Mouse (Mus musculus) limb, embryonic 10.5 days (tissue): ENCODE results near the gene Ptpn11. TPM values are rescaled to one million over a fixed set of nuclear protein-coding genes. Genes with fewer than 3 reads are reported as not detected.
A peak's percentile ranks its signal among the peaks of the same experiment; 100 is the strongest.
"Not testable (repeated sequence)": the region's sequence is repeated elsewhere in the genome, so short reads cannot be mapped to it uniquely, and the experiment has no call there.

Experiments used
- DNase-seq: peaks from one replicate; pipeline ENCODE4 v3.0.0-alpha.2; 2017; ENCODE audit warnings: low spot score
- H3K27ac ChIP-seq: fragments of 300-500 bp; sonication (generic); 2 replicates; pipeline ENCODE4 v1.5.1; 2016; ENCODE audit warnings: mild to moderate bottlenecking
- H3K27me3 ChIP-seq: fragments of 300-500 bp; sonication (generic); 2 replicates; pipeline ENCODE4 v1.6.1; 2016; ENCODE audit warnings: low read depth, mild to moderate bottlenecking; ENCODE audit not compliant: poor library complexity, severe bottlenecking
- H3K36me3 ChIP-seq: fragments of 300-500 bp; sonication (generic); 2 replicates; pipeline ENCODE4 v1.6.1; 2016; ENCODE audit warnings: mild to moderate bottlenecking, moderate library complexity
- H3K4me1 ChIP-seq: fragments of 300-500 bp; sonication (generic); 2 replicates; pipeline ENCODE4 v1.6.1; 2016
- H3K4me3 ChIP-seq: fragments of 300-500 bp; sonication (generic); 2 replicates; pipeline ENCODE4 v1.5.1; 2016; ENCODE audit warnings: mild to moderate bottlenecking, moderate library complexity
- H3K9me3 ChIP-seq: fragments of 300-500 bp; sonication (generic); replicated peaks from 2 replicates; pipeline ENCODE4 v1.6.1; 2016; ENCODE audit warnings: mild to moderate bottlenecking
- WGBS: fragments of 180-500 bp; shearing (Covaris S2); methylation state at CpG from one replicate; pipeline ENCODE4 v1.1.7; 2016; 5-methylcytosine and 5-hydroxymethylcytosine counted together
- polyA plus RNA-seq: library from polyadenylated mRNA; unstranded; fragments of >200 nt; fragmentation: Nextera tagmentation; extraction: Ambion mirVana; gene quantifications from 2 replicates; pipeline ENCODE4 v1.2.1, GENCODE M21; 2016

The Ptpn11 gene
- polyA plus RNA-seq, 1 experiment from 2014 or later = 24.9 TPM

DNA sequence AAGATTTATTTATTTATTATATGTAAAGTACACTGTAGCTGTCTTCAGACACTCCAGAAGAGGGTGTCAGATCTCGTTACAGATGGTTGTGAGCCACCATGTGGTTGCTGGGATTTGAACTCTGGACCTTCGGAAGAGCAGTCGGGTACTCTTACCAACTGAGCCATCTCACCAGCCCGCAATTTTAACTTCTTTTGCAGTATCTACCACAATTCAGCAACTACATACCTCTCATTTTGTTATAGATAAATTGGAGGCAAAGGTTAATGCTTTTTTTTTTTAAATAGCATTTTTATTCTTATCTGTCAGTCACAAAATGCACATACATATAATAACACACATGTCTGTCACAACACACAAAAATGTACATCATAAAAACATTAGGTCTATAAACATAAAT lies 32.8 kb upstream of the Ptpn11 start:
- peaks cover 17% of the 10 kb centered on the region for H3K4me1 ChIP-seq
- 96% methylated on average over 4 of the region's 4 CpGs for WGBS
- not testable (repeated sequence) for H3K9me3 ChIP-seq, H3K4me3 ChIP-seq, H3K36me3 ChIP-seq, DNase-seq, H3K27ac ChIP-seq, H3K27me3 ChIP-seq

- Histone ChIP-seq H3K36me3 (no peaks in the 10 kb centered on the region), H3K27ac (peak overlapping the region; percentile 91; the same call in 1 of the 2 replicates), H3K27me3 (no peaks in the 10 kb centered on the region), H3K4me1 (peaks cover 17% of the 10 kb centered on the region), H3K4me3 (peak overlapping the region; percentile 98), H3K9me3 (no peaks in the 10 kb centered on the region)
- WGBS = 28% methylated on average over 23 of the region's 23 CpGs
- no peak for DNase-seq
Measured at GRCm38 (mm10) chr5:121221328-121221850, 30.2 kb upstream of the Ptpn11 start.

DNA sequence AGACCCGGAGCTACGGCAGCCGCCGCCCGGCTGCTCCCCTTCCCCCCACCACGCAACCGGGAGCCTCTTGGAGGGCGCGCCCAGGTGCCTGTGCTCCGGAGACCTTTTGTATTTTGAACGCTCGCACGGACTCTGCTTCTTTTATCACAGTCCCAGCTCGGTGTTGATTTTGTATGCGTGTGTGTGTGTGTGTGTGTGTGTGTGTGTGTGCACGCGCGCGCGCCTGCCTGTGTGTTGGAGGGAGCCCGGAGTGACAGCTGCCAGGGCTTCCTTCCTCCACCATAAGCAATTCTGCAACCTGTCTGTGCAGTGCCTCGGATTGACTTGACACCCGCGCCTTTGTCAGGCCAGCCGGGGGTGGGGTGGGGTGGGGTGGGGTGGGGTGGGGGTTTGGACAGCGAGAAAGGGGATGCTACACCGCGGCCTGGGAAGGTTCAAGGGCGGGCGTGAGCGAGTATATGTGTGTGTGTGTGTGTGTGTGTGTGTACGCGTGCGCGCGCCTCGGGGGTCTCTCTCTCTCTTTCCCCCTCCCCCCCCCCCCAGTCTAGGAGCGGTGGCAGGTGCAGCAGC lies 29.6 kb upstream of the Ptpn11 start:
- H3K4me3 ChIP-seq = peak overlapping the region; percentile 98
- H3K27me3 ChIP-seq = no peaks in the 10 kb centered on the region
- H3K4me1 ChIP-seq = peaks cover 17% of the 10 kb centered on the region
- H3K36me3 ChIP-seq = no peaks in the 10 kb centered on the region
- 0% methylated on average over 29 of the region's 38 CpGs for WGBS
- DNase-seq = peak; percentile 61
- H3K27ac ChIP-seq = peak overlapping the region; percentile 91
- H3K9me3 ChIP-seq = no peaks in the 10 kb centered on the region

DNA sequence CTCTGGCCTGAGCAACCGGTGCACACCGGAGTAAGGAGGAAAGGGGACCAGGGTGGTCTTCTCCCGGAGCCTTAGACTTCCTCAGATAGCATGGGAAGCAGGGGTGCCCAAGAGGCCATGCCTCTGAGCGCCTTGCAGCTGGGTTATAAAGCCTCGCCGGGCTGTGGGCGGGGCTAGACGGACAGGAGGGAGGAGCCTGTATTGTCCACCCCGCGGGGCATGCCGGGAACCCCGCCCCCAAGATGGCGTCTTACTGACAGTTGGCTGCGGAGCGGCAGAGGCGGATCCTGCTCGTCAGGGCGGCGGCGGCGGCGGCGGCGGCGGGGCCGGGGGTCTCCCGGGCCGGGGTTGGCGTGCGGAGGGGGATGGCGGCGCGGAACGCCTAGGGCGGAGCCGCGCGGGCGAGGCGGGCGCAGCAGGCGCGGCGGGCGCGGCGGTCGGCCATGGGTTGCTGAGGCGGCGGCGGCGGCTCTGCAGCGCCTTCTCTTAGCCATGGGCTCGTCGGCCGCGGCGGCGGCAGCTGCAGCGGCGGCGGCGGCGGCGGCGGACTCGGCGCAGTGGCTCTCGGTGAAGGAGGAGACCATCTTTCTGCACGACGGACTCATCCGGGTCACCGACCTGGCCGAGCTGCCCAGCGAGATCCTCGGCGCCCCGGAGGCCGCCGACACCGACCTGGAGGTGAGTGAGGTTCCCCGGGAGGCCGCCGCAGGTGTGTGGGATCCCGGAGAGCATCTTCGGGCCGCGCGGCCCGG lies 29.0 kb upstream of the Ptpn11 start, which contains the start of gene Hectd4:
TSS of gene Hectd4 (plus strand) at position 240 of the 752 bp plus-strand sequence.
- Histone ChIP-seq H3K9me3 (no peaks in the 10 kb centered on the region), H3K36me3 (no peaks in the 10 kb centered on the region), H3K27ac (peak within 1 kb of the TSS; percentile 91), H3K4me1 (peaks cover 17% of the 10 kb centered on the region), H3K4me3 (peak within 1 kb of the TSS; percentile 98), H3K27me3 (no peaks in the 10 kb centered on the region)
- peak; percentile 99 for DNase-seq
- 4% methylated on average over 88 of the region's 90 CpGs for WGBS

GRCm38 (mm10) chr5:121219190-121219589 lies 28.0 kb upstream of the Ptpn11 start:
- no peak overlapping the region for H3K4me3 ChIP-seq
- no peaks in the 10 kb centered on the region for H3K9me3 ChIP-seq
- H3K27ac ChIP-seq = no peak overlapping the region
- peaks cover 17% of the 10 kb centered on the region for H3K4me1 ChIP-seq
- no peak for DNase-seq
- 86% methylated on average over 1 of the region's 1 CpGs for WGBS
- H3K36me3 ChIP-seq = no peaks in the 10 kb centered on the region
- no peaks in the 10 kb centered on the region for H3K27me3 ChIP-seq

DNA sequence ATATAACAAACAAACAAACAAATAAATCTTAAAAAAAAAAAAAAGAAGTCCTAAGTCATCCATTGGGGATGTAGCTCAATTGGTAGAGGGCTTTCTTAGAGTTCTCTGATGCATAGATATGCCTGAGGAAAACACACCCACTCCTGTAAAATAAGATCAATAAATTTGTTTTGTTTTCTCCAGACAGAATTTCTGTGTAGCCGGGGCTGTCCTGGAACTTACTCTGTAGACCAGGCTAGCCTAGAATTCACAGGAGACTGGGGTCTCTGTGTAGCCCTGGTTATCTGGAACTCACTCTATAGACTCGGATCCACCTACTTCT lies 26.1 kb upstream of the Ptpn11 start:
- H3K4me3 ChIP-seq = no peak overlapping the region
- WGBS = 95% methylated on average over 2 of the region's 2 CpGs

GRCm38 (mm10) chr5:121216584-121217312 lies 25.6 kb upstream of the Ptpn11 start:
- peaks cover 17% of the 10 kb centered on the region for H3K4me1 ChIP-seq
- H3K4me3 ChIP-seq, H3K9me3 ChIP-seq, DNase-seq, H3K27me3 ChIP-seq, H3K27ac ChIP-seq: not testable (repeated sequence)
- H3K36me3 ChIP-seq = peaks cover 20% of the 10 kb centered on the region
- WGBS = 88% methylated on average over 9 of the region's 9 CpGs

More for the DNA sequence above, 26.1 kb upstream of the Ptpn11 start:
- no peak for DNase-seq
- H3K4me1 ChIP-seq = peaks cover 17% of the 10 kb centered on the region
- H3K27ac ChIP-seq = no peak overlapping the region
- peaks cover 14% of the 10 kb centered on the region for H3K36me3 ChIP-seq
- no peaks in the 10 kb centered on the region for H3K9me3 ChIP-seq
- H3K27me3 ChIP-seq = no peaks in the 10 kb centered on the region

GRCm38 (mm10) chr5:121216126-121216446 lies 24.9 kb upstream of the Ptpn11 start:
- peaks cover 10% of the 10 kb centered on the region for H3K4me1 ChIP-seq
- H3K36me3 ChIP-seq = peaks cover 26% of the 10 kb centered on the region
- no peak overlapping the region for H3K4me3 ChIP-seq
- H3K9me3 ChIP-seq = no peaks in the 10 kb centered on the region
- no peak for DNase-seq
- no peak overlapping the region for H3K27ac ChIP-seq
- H3K27me3 ChIP-seq = no peaks in the 10 kb centered on the region
- WGBS = 84% methylated on average over 12 of the region's 12 CpGs

DNA sequence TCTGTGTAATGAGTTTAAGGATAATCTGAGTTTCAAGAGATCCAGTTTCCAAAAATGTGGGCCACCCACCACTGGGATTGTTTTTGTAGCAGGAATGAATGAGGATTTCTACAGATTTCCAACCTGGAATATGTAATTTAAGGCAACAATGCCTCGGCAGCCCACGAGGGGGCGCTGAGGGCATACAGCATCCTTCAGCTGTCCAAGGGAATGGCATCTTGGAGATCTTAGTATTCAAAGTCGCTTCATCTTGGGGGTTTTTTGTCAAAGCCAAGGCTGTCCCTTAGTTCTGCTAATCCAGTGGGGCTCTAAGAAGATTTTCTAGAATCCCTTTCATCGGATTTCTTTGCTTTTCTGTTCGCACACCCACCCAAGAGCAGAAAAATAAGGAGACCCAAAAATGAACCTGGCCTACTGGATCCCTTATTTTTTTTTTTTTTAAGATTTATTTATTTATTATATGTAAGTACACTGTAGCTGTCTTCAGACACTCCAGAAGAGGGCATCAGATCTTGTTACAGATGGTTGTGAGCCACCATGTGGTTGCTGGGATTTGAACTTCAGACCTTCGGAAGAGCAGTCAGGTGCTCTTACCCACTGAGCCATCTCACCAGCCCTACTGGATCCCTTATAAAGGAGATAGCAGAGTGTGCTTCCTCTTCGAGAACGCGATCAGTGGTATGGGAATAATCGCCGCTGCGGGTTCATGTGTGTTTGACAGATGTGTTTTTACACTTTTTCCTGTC lies 24.4 kb upstream of the Ptpn11 start:
- WGBS = 53% methylated on average over 13 of the region's 13 CpGs
- no peaks in the 10 kb centered on the region for H3K9me3 ChIP-seq
- H3K27me3 ChIP-seq = no peaks in the 10 kb centered on the region
- peaks cover 31% of the 10 kb centered on the region for H3K36me3 ChIP-seq
- 0 out of 2 replicates have a peak, but pooled peaks cover 5% of the 10 kb centered on the region for H3K4me1 ChIP-seq
- peak; percentile 85 for DNase-seq
- H3K27ac ChIP-seq = no peak overlapping the region
- H3K4me3 ChIP-seq = no peak overlapping the region

DNA sequence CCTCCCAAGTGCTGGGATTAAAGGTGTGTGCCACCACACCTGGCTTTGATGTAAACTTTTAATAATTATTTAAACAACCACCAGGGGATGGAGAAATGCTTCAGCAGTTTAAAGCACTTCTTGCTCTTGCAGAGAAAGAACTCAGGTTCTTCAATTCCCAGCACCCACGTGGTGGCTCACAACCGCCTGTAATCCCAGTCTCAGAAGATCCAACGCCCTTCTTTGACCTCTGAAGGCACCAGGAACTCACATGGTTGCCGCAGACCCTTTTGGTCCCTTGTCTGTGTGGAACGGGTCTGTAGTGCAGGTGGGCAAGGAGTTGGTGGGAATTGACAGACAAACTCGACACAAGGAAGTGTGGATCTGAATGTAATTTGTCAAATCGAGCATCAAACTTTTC lies 23.5 kb upstream of the Ptpn11 start:
- peaks cover 40% of the 10 kb centered on the region for H3K36me3 ChIP-seq
- WGBS = 60% methylated on average over 7 of the region's 7 CpGs
- DNase-seq = no peak

GRCm38 (mm10) chr5:121212108-121212507 lies 20.9 kb upstream of the Ptpn11 start:
- H3K4me1 ChIP-seq = peaks cover 7% of the 10 kb centered on the region; the same call in 1 of the 2 replicates
- WGBS = 90% methylated on average over 6 of the region's 6 CpGs
- no peak overlapping the region for H3K27ac ChIP-seq
- H3K27me3 ChIP-seq = no peaks in the 10 kb centered on the region
- peaks cover 66% of the 10 kb centered on the region for H3K36me3 ChIP-seq
- H3K9me3 ChIP-seq = no peaks in the 10 kb centered on the region
- no peak for DNase-seq
- H3K4me3 ChIP-seq = no peak overlapping the region

More for the DNA sequence above, 23.5 kb upstream of the Ptpn11 start:
- Histone ChIP-seq H3K4me1 (0 out of 2 replicates have a peak, but pooled peaks cover 2% of the 10 kb centered on the region), H3K4me3 (no peak overlapping the region), H3K9me3 (no peaks in the 10 kb centered on the region), H3K27me3 (no peaks in the 10 kb centered on the region), H3K27ac (no peak overlapping the region)

GRCm38 (mm10) chr5:121210601-121210924 lies 19.4 kb upstream of the Ptpn11 start:
- Histone ChIP-seq H3K36me3 (peaks cover 81% of the 10 kb centered on the region), H3K4me3 (no peak overlapping the region), H3K9me3 (no peaks in the 10 kb centered on the region), H3K27me3 (no peaks in the 10 kb centered on the region), H3K27ac (no peak overlapping the region), H3K4me1 (peaks cover 21% of the 10 kb centered on the region)
- WGBS = 95% methylated on average over 1 of the region's 1 CpGs
- no peak for DNase-seq
